Mouse (Mus musculus): ENCODE measurements around the gene Itgb2.

DNA sequence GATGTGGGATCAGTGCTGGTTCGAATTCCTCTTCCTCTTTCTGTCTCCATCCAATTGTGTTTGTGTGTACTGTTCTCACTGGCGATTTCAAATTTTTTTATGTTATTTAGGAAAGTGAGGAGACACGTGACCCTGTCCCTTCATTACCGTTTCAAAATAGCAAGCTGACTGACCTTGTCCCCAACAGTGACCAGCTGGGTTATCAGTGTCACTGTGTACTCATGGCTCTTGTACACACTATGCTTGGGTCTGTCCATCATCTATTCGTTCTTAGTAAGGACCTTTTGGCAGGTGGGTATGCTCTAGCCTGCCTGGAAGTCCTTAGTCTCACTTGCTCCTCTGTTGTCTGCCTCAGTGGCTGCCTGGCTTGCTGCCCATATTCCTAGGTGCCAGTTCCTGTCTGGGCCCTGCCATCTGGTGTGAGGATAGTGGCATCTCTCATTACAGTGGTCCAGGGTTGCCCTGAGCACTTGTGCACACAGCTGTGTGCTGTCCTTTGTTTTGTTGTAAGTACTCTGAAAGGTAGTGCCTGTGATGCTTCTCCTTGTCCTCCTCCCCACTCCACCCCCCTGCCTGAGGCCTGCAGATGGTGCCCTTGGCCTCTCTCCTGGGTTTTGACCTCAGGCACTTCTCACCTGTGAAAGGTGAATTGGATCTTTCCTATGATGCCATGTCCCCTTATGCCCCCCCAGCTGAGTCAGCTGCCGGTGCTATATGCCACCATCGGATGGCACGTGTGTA lies 80.3 kb downstream of the Itgb2 start:
- TF ChIP-seq CTCF (IDR thresholded peaks at IDR 0.05; ENCODE audit: low read depth) (no peak), EP300 (IDR thresholded peaks at IDR 0.05; ENCODE audit: low read depth) (no peak)
